Comparison of ENCODE assay signal across 8 mouse cellular contexts in genomic region chr6:91776543-91776942, GRCm38 (mm10). TPM values are rescaled to one million over a fixed set of nuclear protein-coding genes. Genes with fewer than 3 reads are reported as not detected.
DNase-seq lines count a peak whose midpoint lies in the region; ATAC-seq and TF ChIP-seq lines count a peak whose summit lies in the region.

No protein-coding gene starts in this region.

- no peak overlapping the region for H3K27ac ChIP-seq in heart, embryonic 10.5 days
- no peak overlapping the region for H3K27ac ChIP-seq in cortical plate, adult 2 months (ENCODE audit: insufficient read depth, low read length)
- no peak overlapping the region for H3K27ac ChIP-seq in kidney, embryonic 15.5 days
- no peak overlapping the region for H3K27ac ChIP-seq in lung, embryonic 15.5 days

- no peak overlapping the region for H3K9ac ChIP-seq in kidney, embryonic 15.5 days
- H3K9ac ChIP-seq in lung, embryonic 15.5 days, result no peak overlapping the region

- no peak for TF ChIP-seq POLR2A in cortical plate, adult 2 months (IDR thresholded peaks at IDR 0.05; ENCODE audit: extremely low read depth, insufficient read depth, low read length)

- peaks cover 6% of the 10 kb centered on the region for H3K4me1 ChIP-seq in heart, embryonic 10.5 days
- H3K4me1 ChIP-seq in cortical plate, adult 2 months (ENCODE audit: control insufficient read depth, insufficient read depth, low read length), result no peaks in the 10 kb centered on the region
- no peaks in the 10 kb centered on the region for H3K4me1 ChIP-seq in kidney, embryonic 15.5 days
- no peaks in the 10 kb centered on the region for H3K4me1 ChIP-seq in lung, embryonic 15.5 days

- peak; percentile 48 to 68 for DNase-seq in heart, adult 18-20 months
- DNase-seq in heart, embryonic 10.5 days (ENCODE audit: low spot score), result no peak
- DNase-seq in ZHBTc4 (ENCODE audit: low read depth, low spot score), result peak; percentile 82
- peak; percentile 40 for DNase-seq in gastrocnemius, postnatal 25 days
- DNase-seq in retina, adult 2 months (ENCODE audit: low read depth, low spot score), result peak; percentile 26

- 0 out of 2 replicates have a peak, but pooled peaks have one; percentile 23 for ATAC-seq in kidney, embryonic 15.5 days (replicated peaks; ENCODE audit: low FRiP score)
- ATAC-seq in lung, embryonic 15.5 days (ENCODE audit: borderline replicate concordance, extremely low read depth, low FRiP score, low TSS enrichment), result 0 out of 2 replicates have a peak, but pooled peaks have one; percentile 20

- no peaks in the 10 kb centered on the region; the same call in 1 of the 2 replicates for H3K9me3 ChIP-seq in heart, embryonic 10.5 days
- no peaks in the 10 kb centered on the region for H3K9me3 ChIP-seq in kidney, embryonic 15.5 days (replicated peaks)
- no peaks in the 10 kb centered on the region for H3K9me3 ChIP-seq in lung, embryonic 15.5 days

- peaks cover 18% of the 10 kb centered on the region for H3K27me3 ChIP-seq in heart, embryonic 10.5 days (ENCODE audit: insufficient read depth, poor library complexity, severe bottlenecking)
- H3K27me3 ChIP-seq in kidney, embryonic 15.5 days, result no peaks in the 10 kb centered on the region
- no peaks in the 10 kb centered on the region for H3K27me3 ChIP-seq in lung, embryonic 15.5 days

- peak; percentile 82 for TF ChIP-seq CTCF in cortical plate, adult 2 months (IDR thresholded peaks at IDR 0.05; ENCODE audit: extremely low read depth, insufficient read depth, low read length)

- 14% methylated on average over 9 of the region's 9 CpGs for WGBS in heart, embryonic 10.5 days
- WGBS in kidney, embryonic 15.5 days, result 15% methylated on average over 9 of the region's 9 CpGs
- WGBS in lung, embryonic 15.5 days, result 10% methylated on average over 9 of the region's 9 CpGs

- no peak overlapping the region for H3K4me2 ChIP-seq in kidney, embryonic 15.5 days
- H3K4me2 ChIP-seq in lung, embryonic 15.5 days, result no peak overlapping the region

- peaks cover 64% of the 10 kb centered on the region for H3K36me3 ChIP-seq in heart, embryonic 10.5 days
- H3K36me3 ChIP-seq in kidney, embryonic 15.5 days, result no peaks in the 10 kb centered on the region
- no peaks in the 10 kb centered on the region for H3K36me3 ChIP-seq in lung, embryonic 15.5 days

- H3K4me3 ChIP-seq in heart, embryonic 10.5 days, result no peak overlapping the region
- H3K4me3 ChIP-seq in cortical plate, adult 2 months (ENCODE audit: insufficient read depth, low read length), result no peak overlapping the region
- H3K4me3 ChIP-seq in kidney, embryonic 15.5 days (replicated peaks), result no peak overlapping the region
- H3K4me3 ChIP-seq in lung, embryonic 15.5 days, result no peak overlapping the region

RNA-seq across cellular contexts. Expression of gene Grip2, which starts 50.5 kb away (rescaled TPM):
- total RNA-seq in heart, adult 18-20 months (2021), result 1 to 10 TPM; 7.2 to 7.4 TPM
- polyA plus RNA-seq in heart, embryonic 10.5 days (2016; fragmentation: Nextera tagmentation; extraction: Ambion mirVana), result 5.6 and 9.4 TPM in 2 replicates
- polyA plus RNA-seq in cortical plate, adult 2 months (2012; rRNA removed), result 20.0 and 20.5 TPM in 2 replicates
- 1 to 10 TPM; 3.9 to 5.3 TPM for total RNA-seq in gastrocnemius, postnatal 25 days (2021)
- 0.81 and 0.92 TPM in 2 replicates for polyA plus RNA-seq in kidney, embryonic 15.5 days (2015; fragmentation: Nextera tagmentation; extraction: Ambion mirVana)
- polyA plus RNA-seq in lung, embryonic 15.5 days (2015; fragmentation: Nextera tagmentation; extraction: Ambion mirVana), result 0.30 and 0.54 TPM in 2 replicates
